Mouse (Mus musculus): ENCODE results near the gene Serinc2. TPM values are rescaled to one million over a fixed set of nuclear protein-coding genes. Genes with fewer than 3 reads are reported as not detected.

Serinc2 gene
- polyA plus RNA-seq, 1 experiment from 2014 or later = 28.7 TPM

- Histone ChIP-seq H3K9me3 (replicated peaks) (no peaks in the 10 kb centered on the region), H3K36me3 (no peaks in the 10 kb centered on the region), H3K27ac (replicated peaks) (no peak overlapping the region), H3K4me3 (replicated peaks) (no peak overlapping the region), H3K4me2 (no peak overlapping the region), H3K9ac (replicated peaks) (no peak overlapping the region), H3K4me1 (no peaks in the 10 kb centered on the region), H3K27me3 (replicated peaks) (0 out of 2 replicates have a peak, but pooled peaks cover 4% of the 10 kb centered on the region)
- no peak for ATAC-seq (ENCODE audit: low FRiP score)
- WGBS = 92% methylated on average over 8 of the region's 8 CpGs
Observed at GRCm38 (mm10) chr4:130215392-130215791, 63.6 kb downstream of the Serinc2 start.

- Histone ChIP-seq H3K4me2 (no peak overlapping the region), H3K9me3 (replicated peaks) (no peaks in the 10 kb centered on the region), H3K27me3 (replicated peaks) (0 out of 2 replicates have a peak, but pooled peaks cover 4% of the 10 kb centered on the region), H3K4me3 (replicated peaks) (no peak overlapping the region), H3K4me1 (no peaks in the 10 kb centered on the region), H3K9ac (replicated peaks) (no peak overlapping the region), H3K36me3 (no peaks in the 10 kb centered on the region), H3K27ac (replicated peaks) (no peak overlapping the region)
- WGBS = 81% methylated on average over 10 of the region's 10 CpGs
- no peak for ATAC-seq (ENCODE audit: low FRiP score)
Observed at GRCm38 (mm10) chr4:130213857-130214256, 65.1 kb downstream of the Serinc2 start.

GRCm38 (mm10) chr4:130213197-130213596, 65.8 kb downstream of the Serinc2 start:
- WGBS = 87% methylated on average over 4 of the region's 4 CpGs

GRCm38 (mm10) chr4:130212421-130212820, 66.6 kb downstream of the Serinc2 start:
- H3K27me3 ChIP-seq (replicated peaks) = 0 out of 2 replicates have a peak, but pooled peaks cover 4% of the 10 kb centered on the region
- no peak for ATAC-seq (ENCODE audit: low FRiP score)

More at GRCm38 (mm10) chr4:130213197-130213596, 65.8 kb downstream of the Serinc2 start:
- no peak overlapping the region for H3K27ac ChIP-seq (replicated peaks)
- ATAC-seq (ENCODE audit: low FRiP score) = no peak
- H3K9me3 ChIP-seq (replicated peaks) = no peaks in the 10 kb centered on the region
- H3K27me3 ChIP-seq (replicated peaks) = 0 out of 2 replicates have a peak, but pooled peaks cover 4% of the 10 kb centered on the region
- no peak overlapping the region for H3K9ac ChIP-seq (replicated peaks)
- no peaks in the 10 kb centered on the region for H3K36me3 ChIP-seq
- no peaks in the 10 kb centered on the region for H3K4me1 ChIP-seq
- H3K4me2 ChIP-seq = no peak overlapping the region
- H3K4me3 ChIP-seq (replicated peaks) = no peak overlapping the region

GRCm38 (mm10) chr4:130211870-130212269, 67.1 kb downstream of the Serinc2 start:
- ATAC-seq (ENCODE audit: low FRiP score) = no peak
- Histone ChIP-seq H3K4me2 (no peak overlapping the region), H3K4me3 (replicated peaks) (no peak overlapping the region), H3K27me3 (replicated peaks) (0 out of 2 replicates have a peak, but pooled peaks cover 4% of the 10 kb centered on the region), H3K4me1 (no peaks in the 10 kb centered on the region), H3K27ac (replicated peaks) (no peak overlapping the region), H3K9ac (replicated peaks) (no peak overlapping the region), H3K9me3 (replicated peaks) (no peaks in the 10 kb centered on the region), H3K36me3 (no peaks in the 10 kb centered on the region)
- 97% methylated on average over 2 of the region's 2 CpGs for WGBS

More at GRCm38 (mm10) chr4:130212421-130212820, 66.6 kb downstream of the Serinc2 start:
- Histone ChIP-seq H3K4me1 (no peaks in the 10 kb centered on the region), H3K36me3 (no peaks in the 10 kb centered on the region), H3K27ac (replicated peaks) (no peak overlapping the region), H3K4me3 (replicated peaks) (no peak overlapping the region), H3K4me2 (no peak overlapping the region), H3K9me3 (replicated peaks) (no peaks in the 10 kb centered on the region), H3K9ac (replicated peaks) (no peak overlapping the region)
- 78% methylated on average over 7 of the region's 7 CpGs for WGBS

Other genes starting within 250 kb of the Serinc2 start
- 24.5 and 25.8 TPM in 2 replicates for gene Col16a1, start 231.4 kb downstream of the Serinc2 start, polyA plus RNA-seq (2015; fragmentation: Nextera tagmentation; extraction: Ambion mirVana)
- gene Pef1, start 176.6 kb downstream of the Serinc2 start, polyA plus RNA-seq (2015; fragmentation: Nextera tagmentation; extraction: Ambion mirVana) = 65.6 and 69.7 TPM in 2 replicates
- gene Hcrtr1, start 139.8 kb downstream of the Serinc2 start, polyA plus RNA-seq (2015; fragmentation: Nextera tagmentation; extraction: Ambion mirVana) = 3.7 and 3.9 TPM in 2 replicates
- 4.1 and 14.7 TPM in 2 replicates for gene Tinagl1, start 104.1 kb downstream of the Serinc2 start, polyA plus RNA-seq (2015; fragmentation: Nextera tagmentation; extraction: Ambion mirVana)
- not detected in 2 replicates for gene Gm853, start 56.8 kb downstream of the Serinc2 start, polyA plus RNA-seq (2015; fragmentation: Nextera tagmentation; extraction: Ambion mirVana)
- 226 and 288 TPM in 2 replicates for gene Fabp3, start 29.4 kb upstream of the Serinc2 start, polyA plus RNA-seq (2015; fragmentation: Nextera tagmentation; extraction: Ambion mirVana)
- gene Gm10570, start 29.5 kb upstream of the Serinc2 start, polyA plus RNA-seq (2015; fragmentation: Nextera tagmentation; extraction: Ambion mirVana) = 1.3 and 1.6 TPM in 2 replicates
- 93.9 and 95.3 TPM in 2 replicates for gene Zcchc17, start 80.7 kb upstream of the Serinc2 start, polyA plus RNA-seq (2015; fragmentation: Nextera tagmentation; extraction: Ambion mirVana)
- gene Snrnp40, start 80.9 kb upstream of the Serinc2 start, polyA plus RNA-seq (2015; fragmentation: Nextera tagmentation; extraction: Ambion mirVana) = 91.8 and 104 TPM in 2 replicates

Measured in neural tube, embryonic 15.5 days (tissue).